Mouse (Mus musculus) fibroblast of lung, adult 2 months (primary cell): ENCODE data around the gene Faiml.

Source experiments
- DNase-seq: peaks from one replicate; pipeline ENCODE4 v3.0.0-alpha.2; 2011; ENCODE audit warnings: low read depth

Gene Faiml

GRCm38 (mm10) chr9:99180272-99180671 lies 56.8 kb downstream of the Faiml start:
- DNase-seq: no peak
